Mouse (Mus musculus): ENCODE measurements around the gene Tfrc. TPM values are rescaled to one million over a fixed set of nuclear protein-coding genes. Genes with fewer than 3 reads are reported as not detected.
A peak's percentile ranks its signal among the peaks of the same experiment; 100 is the strongest.

Tfrc gene
- polyA plus RNA-seq (2016; fragmentation: Nextera tagmentation; extraction: Ambion mirVana) = 48.6 and 48.8 TPM in 2 replicates

GRCm38 (mm10) chr16:32608712-32609400, at the start of gene Tfrc:
Gene Tfrc, plus strand, starts transcription at chr16:32608920.
- Histone ChIP-seq H3K4me1 (peaks cover 9% of the 10 kb centered on the region), H3K9ac (peak within 1 kb of the TSS; percentile 71), H3K36me3 (no peaks in the 10 kb centered on the region), H3K27ac (peak within 1 kb of the TSS; percentile 79), H3K9me3 (no peaks in the 10 kb centered on the region), H3K4me3 (peak within 1 kb of the TSS; percentile 76), H3K4me2 (replicated peaks) (peak within 1 kb of the TSS; percentile 70), H3K27me3 (replicated peaks) (no peaks in the 10 kb centered on the region)
- WGBS = under 1% methylated on average over 73 of the region's 73 CpGs
- peak; percentile 97 for ATAC-seq (ENCODE audit: low FRiP score, low read depth)

DNA sequence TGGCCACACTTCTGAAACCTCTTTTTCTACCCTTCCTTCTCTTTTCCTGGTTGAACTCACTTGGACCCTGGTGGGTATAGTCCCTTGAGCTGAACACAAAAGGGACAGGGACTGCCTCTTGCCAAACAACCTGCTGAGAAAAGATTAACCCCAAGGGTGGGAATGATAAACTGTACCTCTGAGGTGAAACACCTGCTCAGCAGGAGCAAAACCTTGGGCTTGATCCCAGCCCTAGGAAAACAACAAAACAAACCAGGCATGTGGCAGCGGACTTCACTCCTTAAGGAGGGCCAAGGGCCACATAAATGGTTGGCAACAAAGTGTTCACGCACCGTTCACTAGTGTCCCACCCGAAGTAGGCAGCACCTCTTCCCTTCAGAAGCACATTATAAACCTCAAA, 49.2 kb upstream of the Tfrc start:
- Histone ChIP-seq H3K4me3 (no peak overlapping the region), H3K36me3 (no peaks in the 10 kb centered on the region), H3K27ac (no peak overlapping the region), H3K4me2 (replicated peaks) (no peak overlapping the region), H3K9ac (no peak overlapping the region), H3K27me3 (replicated peaks) (no peaks in the 10 kb centered on the region), H3K9me3 (no peaks in the 10 kb centered on the region), H3K4me1 (no peaks in the 10 kb centered on the region)
- WGBS = 75% methylated on average over 4 of the region's 4 CpGs
- ATAC-seq (ENCODE audit: low FRiP score, low read depth) = no peak

DNA sequence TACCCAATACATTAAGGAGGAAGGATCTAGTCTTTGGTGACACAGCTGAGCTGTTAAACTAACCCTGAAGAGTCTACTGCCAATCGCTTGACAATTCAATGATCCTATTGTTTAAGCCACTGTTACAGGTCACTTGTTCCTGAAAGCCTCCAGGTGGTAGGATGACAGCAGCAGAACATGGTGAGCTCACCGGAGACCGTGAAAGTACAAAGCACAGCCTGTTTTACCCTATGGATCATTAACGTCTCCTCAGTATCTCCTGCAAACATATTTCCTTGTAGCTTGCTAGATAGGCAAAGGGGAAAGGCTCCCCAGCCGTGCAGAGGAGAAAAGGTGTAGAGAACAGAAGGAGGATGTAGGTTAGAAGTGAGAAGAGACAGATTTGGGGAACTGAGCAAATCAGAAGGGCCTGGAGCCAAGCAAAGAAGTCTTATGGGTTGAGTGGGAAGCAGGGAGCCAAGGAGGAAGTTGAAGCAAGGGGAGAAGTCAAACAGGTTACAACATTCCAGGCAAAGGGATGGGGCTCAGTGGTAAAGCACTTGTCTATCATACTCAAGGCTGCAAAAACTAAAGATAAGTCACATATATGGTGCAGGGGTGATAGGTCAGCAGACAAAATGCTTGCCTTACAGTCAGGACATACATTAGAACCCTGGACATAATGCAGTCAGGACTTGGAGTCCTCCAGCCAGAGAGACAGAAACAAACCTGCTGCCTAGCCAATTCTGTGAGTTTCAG, 45.5 kb upstream of the Tfrc start:
- H3K9ac ChIP-seq = no peak overlapping the region
- H3K36me3 ChIP-seq = no peaks in the 10 kb centered on the region
- no peak overlapping the region for H3K27ac ChIP-seq
- no peak for ATAC-seq (ENCODE audit: low FRiP score, low read depth)
- WGBS = 75% methylated on average over 5 of the region's 5 CpGs
- no peaks in the 10 kb centered on the region for H3K4me1 ChIP-seq
- no peaks in the 10 kb centered on the region for H3K9me3 ChIP-seq
- no peak overlapping the region for H3K4me2 ChIP-seq (replicated peaks)
- H3K4me3 ChIP-seq = no peak overlapping the region
- H3K27me3 ChIP-seq (replicated peaks) = no peaks in the 10 kb centered on the region

- ATAC-seq (ENCODE audit: low FRiP score, low read depth) = no peak
- Histone ChIP-seq H3K9ac (no peak overlapping the region), H3K36me3 (no peaks in the 10 kb centered on the region), H3K27ac (no peak overlapping the region), H3K4me2 (replicated peaks) (no peak overlapping the region), H3K27me3 (replicated peaks) (no peaks in the 10 kb centered on the region), H3K4me3 (no peak overlapping the region), H3K9me3 (no peaks in the 10 kb centered on the region), H3K4me1 (no peaks in the 10 kb centered on the region)
- 73% methylated on average over 4 of the region's 4 CpGs for WGBS
Measured at GRCm38 (mm10) chr16:32567282-32567681, 41.4 kb upstream of the Tfrc start.

- no peak overlapping the region for H3K4me3 ChIP-seq
- ATAC-seq (ENCODE audit: low FRiP score, low read depth) = no peak
- H3K9ac ChIP-seq = no peak overlapping the region
- H3K9me3 ChIP-seq = no peaks in the 10 kb centered on the region
- 74% methylated on average over 6 of the region's 6 CpGs for WGBS
- no peaks in the 10 kb centered on the region for H3K27me3 ChIP-seq (replicated peaks)
- H3K4me1 ChIP-seq = no peaks in the 10 kb centered on the region
- H3K27ac ChIP-seq = no peak overlapping the region
- no peak overlapping the region for H3K4me2 ChIP-seq (replicated peaks)
- H3K36me3 ChIP-seq = no peaks in the 10 kb centered on the region
Measured at GRCm38 (mm10) chr16:32568401-32568800, 40.3 kb upstream of the Tfrc start.

DNA sequence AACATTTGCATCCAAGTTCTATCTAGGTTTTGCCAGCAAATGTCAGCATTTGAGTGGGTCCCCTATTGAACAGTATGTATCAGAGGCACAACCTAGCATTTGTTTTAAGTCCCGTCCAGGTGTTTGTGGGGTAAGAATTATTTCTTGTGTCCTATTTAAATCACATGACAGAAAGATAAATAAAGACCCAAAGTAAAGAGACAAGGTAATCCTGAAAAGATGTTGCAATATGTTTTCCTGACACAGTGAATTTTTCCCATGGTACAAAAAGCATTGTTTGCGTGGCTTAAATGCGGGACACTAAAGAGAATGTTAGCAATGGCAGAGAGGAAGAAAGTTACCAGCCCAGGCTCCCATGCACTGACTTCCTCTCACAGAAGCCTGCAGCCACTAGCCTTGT, 38.7 kb upstream of the Tfrc start:
- Histone ChIP-seq H3K36me3 (no peaks in the 10 kb centered on the region), H3K27ac (no peak overlapping the region), H3K4me2 (replicated peaks) (no peak overlapping the region), H3K9me3 (no peaks in the 10 kb centered on the region), H3K27me3 (replicated peaks) (no peaks in the 10 kb centered on the region), H3K9ac (no peak overlapping the region), H3K4me3 (no peak overlapping the region), H3K4me1 (no peaks in the 10 kb centered on the region)
- 87% methylated on average over 3 of the region's 3 CpGs for WGBS
- ATAC-seq (ENCODE audit: low FRiP score, low read depth) = no peak

- no peaks in the 10 kb centered on the region for H3K36me3 ChIP-seq
- H3K4me1 ChIP-seq = no peaks in the 10 kb centered on the region
- H3K9ac ChIP-seq = no peak overlapping the region
- no peak for ATAC-seq (ENCODE audit: low FRiP score, low read depth)
- no peaks in the 10 kb centered on the region for H3K9me3 ChIP-seq
- H3K27me3 ChIP-seq (replicated peaks) = no peaks in the 10 kb centered on the region
- no peak overlapping the region for H3K27ac ChIP-seq
- no peak overlapping the region for H3K4me3 ChIP-seq
- 85% methylated on average over 4 of the region's 4 CpGs for WGBS
- no peak overlapping the region for H3K4me2 ChIP-seq (replicated peaks)
Measured at GRCm38 (mm10) chr16:32572528-32572927, 36.2 kb upstream of the Tfrc start.

DNA sequence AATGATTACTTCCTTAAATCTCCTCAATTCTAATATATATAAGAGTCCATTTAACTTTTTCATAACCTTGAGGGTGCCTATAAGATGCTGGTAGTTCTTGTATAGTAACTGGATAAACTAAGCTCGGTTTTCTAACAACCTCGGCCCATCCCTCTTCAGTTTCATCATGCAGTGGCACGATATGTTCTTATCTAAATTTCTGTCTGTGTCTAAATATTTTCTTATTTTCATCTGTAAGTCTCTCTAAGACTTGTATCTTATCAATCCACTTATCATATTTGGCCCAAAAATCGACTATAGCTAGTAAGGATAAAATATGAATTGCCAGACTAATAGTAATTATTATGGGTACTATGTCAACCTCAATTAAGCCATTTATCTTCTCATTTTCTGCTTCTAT, 22.2 kb upstream of the Tfrc start:
- Histone ChIP-seq H3K9me3 (no peaks in the 10 kb centered on the region), H3K27me3 (replicated peaks) (no peaks in the 10 kb centered on the region), H3K4me3 (no peak overlapping the region), H3K9ac (no peak overlapping the region), H3K4me1 (no peaks in the 10 kb centered on the region), H3K27ac (no peak overlapping the region), H3K4me2 (replicated peaks) (no peak overlapping the region), H3K36me3 (no peaks in the 10 kb centered on the region)
- 88% methylated on average over 4 of the region's 4 CpGs for WGBS
- no peak for ATAC-seq (ENCODE audit: low FRiP score, low read depth)

GRCm38 (mm10) chr16:32588568-32588967, 20.2 kb upstream of the Tfrc start:
- H3K27me3 ChIP-seq (replicated peaks) = no peaks in the 10 kb centered on the region
- H3K9me3 ChIP-seq = no peaks in the 10 kb centered on the region
- 86% methylated on average over 3 of the region's 3 CpGs for WGBS
- H3K4me1 ChIP-seq = no peaks in the 10 kb centered on the region
- no peak overlapping the region for H3K27ac ChIP-seq
- H3K36me3 ChIP-seq = no peaks in the 10 kb centered on the region
- no peak overlapping the region for H3K4me3 ChIP-seq
- no peak for ATAC-seq (ENCODE audit: low FRiP score, low read depth)
- no peak overlapping the region for H3K9ac ChIP-seq
- no peak overlapping the region for H3K4me2 ChIP-seq (replicated peaks)

DNA sequence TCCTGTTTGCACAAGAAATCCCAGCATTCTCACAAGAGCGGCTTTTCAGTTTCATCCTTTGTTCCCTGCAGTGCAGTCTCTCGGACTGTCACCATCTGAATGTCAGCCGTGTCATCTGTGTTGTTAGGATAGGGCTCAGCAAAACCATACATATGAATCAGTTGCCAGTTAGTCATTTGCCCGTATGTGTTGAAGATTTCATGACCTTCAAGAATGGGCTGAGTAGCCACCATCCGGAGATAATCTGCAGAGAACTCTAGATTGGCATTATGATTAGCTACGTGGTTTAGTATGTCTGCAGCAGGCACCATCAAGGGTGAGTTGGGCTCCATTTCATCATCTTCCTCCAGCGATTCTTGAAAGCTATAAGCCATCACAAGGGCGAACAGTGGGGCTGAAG, 17.2 kb upstream of the Tfrc start:
- H3K4me3 ChIP-seq = no peak overlapping the region
- no peak overlapping the region for H3K9ac ChIP-seq
- no peaks in the 10 kb centered on the region for H3K4me1 ChIP-seq
- 85% methylated on average over 8 of the region's 8 CpGs for WGBS
- no peaks in the 10 kb centered on the region for H3K9me3 ChIP-seq
- H3K27me3 ChIP-seq (replicated peaks) = no peaks in the 10 kb centered on the region
- ATAC-seq (ENCODE audit: low FRiP score, low read depth) = no peak
- H3K36me3 ChIP-seq = no peaks in the 10 kb centered on the region
- no peak overlapping the region for H3K27ac ChIP-seq
- H3K4me2 ChIP-seq (replicated peaks) = no peak overlapping the region

- 93% methylated on average over 5 of the region's 5 CpGs for WGBS
- H3K36me3 ChIP-seq = no peaks in the 10 kb centered on the region
- H3K4me1 ChIP-seq = no peaks in the 10 kb centered on the region
- no peak overlapping the region for H3K9ac ChIP-seq
- H3K4me3 ChIP-seq = no peak overlapping the region
- ATAC-seq (ENCODE audit: low FRiP score, low read depth) = no peak
- no peaks in the 10 kb centered on the region for H3K9me3 ChIP-seq
- H3K27ac ChIP-seq = no peak overlapping the region
- H3K27me3 ChIP-seq (replicated peaks) = no peaks in the 10 kb centered on the region
- no peak overlapping the region for H3K4me2 ChIP-seq (replicated peaks)
Measured at GRCm38 (mm10) chr16:32593283-32593805, 15.4 kb upstream of the Tfrc start.

DNA sequence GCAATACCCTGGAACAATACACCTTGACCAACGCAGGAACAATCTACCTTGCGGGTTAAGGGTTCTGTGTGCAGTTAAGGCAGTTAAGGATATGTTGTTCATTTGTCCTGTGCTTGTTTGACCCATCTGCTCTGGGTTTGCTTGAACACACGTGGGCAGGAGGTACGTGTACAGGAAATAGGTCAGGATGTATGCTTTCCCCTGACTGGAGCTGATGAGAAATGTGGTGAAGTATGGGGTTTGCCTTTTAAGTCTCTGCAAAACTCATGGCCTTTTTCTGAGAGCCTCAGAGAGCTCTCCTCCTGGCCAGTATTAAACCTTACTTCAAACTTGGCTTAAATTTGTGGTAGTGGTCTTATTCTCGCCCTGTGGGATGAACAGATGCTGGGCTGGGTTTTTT, 14.8 kb upstream of the Tfrc start:
- H3K36me3 ChIP-seq = no peaks in the 10 kb centered on the region
- H3K9me3 ChIP-seq = no peaks in the 10 kb centered on the region
- H3K9ac ChIP-seq = no peak overlapping the region
- WGBS = 82% methylated on average over 5 of the region's 5 CpGs
- no peak for ATAC-seq (ENCODE audit: low FRiP score, low read depth)
- H3K27ac ChIP-seq = no peak overlapping the region
- no peak overlapping the region for H3K4me2 ChIP-seq (replicated peaks)
- H3K4me1 ChIP-seq = no peaks in the 10 kb centered on the region
- H3K4me3 ChIP-seq = no peak overlapping the region
- H3K27me3 ChIP-seq (replicated peaks) = no peaks in the 10 kb centered on the region

Measured in neural tube, embryonic 12.5 days (tissue).